Mouse (Mus musculus): ENCODE data around the gene Il22ra1. TPM values are rescaled to one million over a fixed set of nuclear protein-coding genes. Genes with fewer than 3 reads are reported as not detected.

Gene Il22ra1
- polyA plus RNA-seq, 1 experiment from 2014 or later: 0.33 TPM

DNA sequence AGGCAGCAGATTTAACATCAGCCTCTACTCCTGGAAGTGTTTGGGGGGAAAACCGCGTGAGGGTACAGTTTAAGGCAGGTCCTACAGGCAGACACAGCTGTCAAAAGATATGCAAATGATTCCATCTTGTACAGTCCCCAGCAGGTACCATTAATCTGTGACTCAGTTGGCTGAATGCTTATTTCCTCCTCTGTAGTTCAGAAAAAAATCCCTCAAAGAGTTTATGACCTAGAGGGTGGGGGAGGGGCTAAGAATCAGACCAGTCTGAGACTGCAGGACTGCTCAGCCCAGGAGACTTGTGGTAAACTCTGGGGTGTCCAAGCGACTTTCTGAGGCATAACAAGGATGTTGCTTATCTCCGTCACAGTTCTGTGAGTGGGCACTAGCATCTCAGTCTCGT, 10.3 kb downstream of the Il22ra1 start:
- WGBS: 65% methylated on average over 5 of the region's 5 CpGs

DNA sequence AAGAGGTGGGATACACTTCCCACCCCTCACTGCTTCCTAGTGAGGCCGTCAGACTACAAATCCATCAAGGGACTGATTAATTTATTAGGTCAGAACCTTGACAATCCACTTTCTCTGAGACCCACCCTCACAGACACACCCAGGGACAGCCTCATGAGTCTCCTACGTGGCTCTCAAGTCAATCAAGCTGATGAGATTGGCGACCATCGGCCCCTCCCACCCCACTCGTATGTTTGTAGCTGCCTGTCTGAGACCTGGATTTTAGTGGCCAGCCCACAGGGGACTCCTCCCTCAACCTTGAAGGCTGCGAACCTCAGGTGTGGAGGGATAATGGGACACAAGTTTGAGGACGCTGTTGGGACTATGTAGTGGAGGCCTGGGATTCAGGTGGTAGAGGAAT, 11.2 kb downstream of the Il22ra1 start:
- no peak for ATAC-seq (ENCODE audit: low read depth)

More for the DNA sequence above, 10.3 kb downstream of the Il22ra1 start:
- no peak overlapping the region for H3K27ac ChIP-seq (replicated peaks; ENCODE audit: low read depth, low read length)
- no peaks in the 10 kb centered on the region for H3K4me1 ChIP-seq (ENCODE audit: control insufficient read depth, insufficient read depth, low read length)
- no peak overlapping the region for H3K9ac ChIP-seq (ENCODE audit: low read depth, low read length)
- ATAC-seq (ENCODE audit: low read depth): no peak
- no peak for DNase-seq (ENCODE audit: low spot score)
- H3K36me3 ChIP-seq (ENCODE audit: control insufficient read depth, insufficient read depth, low read length): no peaks in the 10 kb centered on the region
- no peak overlapping the region for H3K4me2 ChIP-seq (ENCODE audit: low read depth, low read length)
- peaks cover 6% of the 10 kb centered on the region; the same call in 1 of the 2 replicates for H3K9me3 ChIP-seq (ENCODE audit: control insufficient read depth, low read length)
- no peaks in the 10 kb centered on the region for H3K27me3 ChIP-seq (replicated peaks; ENCODE audit: control insufficient read depth, insufficient read depth, low read length)
- no peak overlapping the region for H3K4me3 ChIP-seq (ENCODE audit: low read depth, low read length)

DNA sequence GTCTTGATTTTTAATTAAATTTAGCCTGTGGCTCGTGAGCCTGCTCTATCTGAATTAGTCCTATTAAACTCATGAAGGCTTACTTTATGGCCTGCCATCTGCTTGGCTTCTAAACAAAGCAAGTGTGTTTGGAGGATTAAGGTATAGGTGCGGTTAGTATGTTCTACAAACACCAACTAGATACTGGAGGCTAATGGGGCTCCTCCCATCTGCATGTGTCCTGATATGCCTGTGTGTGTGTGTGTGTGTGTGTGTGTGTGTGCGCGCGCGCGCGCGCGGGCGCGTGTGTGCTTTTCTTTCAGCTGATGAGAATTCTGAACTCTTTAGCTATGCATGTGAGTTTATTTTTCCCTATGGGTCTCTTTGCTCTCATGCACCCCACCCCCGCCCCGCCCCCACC, 11.7 kb downstream of the Il22ra1 start:
- no peak overlapping the region for H3K9ac ChIP-seq (ENCODE audit: low read depth, low read length)
- H3K27ac ChIP-seq (replicated peaks; ENCODE audit: low read depth, low read length): no peak overlapping the region
- H3K27me3 ChIP-seq (replicated peaks; ENCODE audit: control insufficient read depth, insufficient read depth, low read length): no peaks in the 10 kb centered on the region
- H3K36me3 ChIP-seq (ENCODE audit: control insufficient read depth, insufficient read depth, low read length): no peaks in the 10 kb centered on the region
- 0 out of 2 replicates have a peak, but pooled peaks cover 1% of the 10 kb centered on the region for H3K9me3 ChIP-seq (ENCODE audit: control insufficient read depth, low read length)
- no peaks in the 10 kb centered on the region for H3K4me1 ChIP-seq (ENCODE audit: control insufficient read depth, insufficient read depth, low read length)
- H3K4me2 ChIP-seq (ENCODE audit: low read depth, low read length): no peak overlapping the region
- no peak for DNase-seq (ENCODE audit: low spot score)
- ATAC-seq (ENCODE audit: low read depth): no peak
- H3K4me3 ChIP-seq (ENCODE audit: low read depth, low read length): no peak overlapping the region
- WGBS: 92% methylated on average over 14 of the region's 14 CpGs

More for the DNA sequence above, 11.2 kb downstream of the Il22ra1 start:
- Histone ChIP-seq H3K9me3 (ENCODE audit: control insufficient read depth, low read length) (peaks cover 6% of the 10 kb centered on the region; the same call in 1 of the 2 replicates), H3K4me1 (ENCODE audit: control insufficient read depth, insufficient read depth, low read length) (no peaks in the 10 kb centered on the region), H3K9ac (ENCODE audit: low read depth, low read length) (no peak overlapping the region), H3K4me3 (ENCODE audit: low read depth, low read length) (no peak overlapping the region), H3K27ac (replicated peaks; ENCODE audit: low read depth, low read length) (no peak overlapping the region), H3K4me2 (ENCODE audit: low read depth, low read length) (no peak overlapping the region), H3K36me3 (ENCODE audit: control insufficient read depth, insufficient read depth, low read length) (no peaks in the 10 kb centered on the region), H3K27me3 (replicated peaks; ENCODE audit: control insufficient read depth, insufficient read depth, low read length) (no peaks in the 10 kb centered on the region)
- DNase-seq (ENCODE audit: low spot score): no peak
- WGBS: 64% methylated on average over 7 of the region's 7 CpGs

DNA sequence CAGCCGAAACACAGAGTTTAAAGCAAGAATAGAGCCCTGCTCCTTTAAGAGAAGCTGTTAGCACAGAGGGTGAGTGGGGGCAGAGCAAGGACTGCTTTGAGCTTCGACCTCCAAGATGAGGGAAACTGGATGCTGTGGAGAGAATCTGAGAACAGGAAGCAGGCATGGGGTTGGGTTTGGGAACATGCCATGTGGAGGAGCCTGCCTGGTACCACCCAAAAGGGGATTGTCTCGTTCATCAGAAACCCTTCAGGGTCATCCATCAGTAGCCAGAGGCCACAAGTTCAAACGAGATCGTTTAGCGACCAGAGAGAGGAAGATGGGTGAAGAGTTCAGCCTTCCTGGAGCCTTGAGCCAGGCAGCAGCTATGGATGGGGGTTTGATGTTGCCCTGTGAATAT, 15.5 kb downstream of the Il22ra1 start:
- DNase-seq (ENCODE audit: low spot score) (no peak), ATAC-seq (ENCODE audit: low read depth) (no peak)
- Histone ChIP-seq H3K4me1 (ENCODE audit: control insufficient read depth, insufficient read depth, low read length) (no peaks in the 10 kb centered on the region), H3K9ac (ENCODE audit: low read depth, low read length) (no peak overlapping the region), H3K4me2 (ENCODE audit: low read depth, low read length) (no peak overlapping the region), H3K27me3 (replicated peaks; ENCODE audit: control insufficient read depth, insufficient read depth, low read length) (no peaks in the 10 kb centered on the region), H3K27ac (replicated peaks; ENCODE audit: low read depth, low read length) (no peak overlapping the region), H3K36me3 (ENCODE audit: control insufficient read depth, insufficient read depth, low read length) (no peaks in the 10 kb centered on the region), H3K9me3 (ENCODE audit: control insufficient read depth, low read length) (no peaks in the 10 kb centered on the region), H3K4me3 (ENCODE audit: low read depth, low read length) (no peak overlapping the region)
- WGBS: 35% methylated on average over 6 of the region's 6 CpGs

DNA sequence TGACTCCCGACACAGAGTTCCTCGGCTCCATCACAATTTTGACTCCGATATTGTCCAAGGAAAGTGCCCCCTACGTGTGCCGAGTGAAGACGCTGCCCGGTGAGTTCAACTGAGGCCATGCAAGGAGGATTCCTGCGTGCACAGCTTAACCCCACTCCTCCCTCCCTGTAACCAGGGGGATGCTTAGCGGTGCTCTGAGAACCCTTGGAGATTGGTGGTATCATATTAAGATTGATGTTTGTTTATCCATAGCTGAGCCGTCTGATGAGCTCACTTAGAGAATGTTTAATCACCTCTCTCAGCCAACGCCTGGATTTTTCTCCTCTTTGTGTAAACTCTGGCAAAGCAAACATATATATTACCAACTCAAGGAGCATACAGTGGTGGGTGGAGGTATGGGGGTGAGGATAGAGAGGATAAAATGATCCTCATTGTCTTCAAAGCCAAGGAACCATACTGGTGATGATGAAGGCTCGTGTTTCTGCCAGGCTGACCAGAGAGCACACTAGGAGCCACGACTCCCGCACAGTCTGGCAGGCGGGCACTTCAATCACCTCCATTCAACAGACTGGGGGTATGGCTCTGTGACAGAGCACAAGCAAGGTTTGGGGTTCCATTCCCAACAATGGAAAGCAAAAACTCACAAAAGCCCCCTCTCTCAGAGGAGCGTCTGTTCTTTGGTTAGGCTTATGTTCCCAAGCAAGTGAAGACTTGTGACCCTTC, 16.9 kb downstream of the Il22ra1 start:
- Histone ChIP-seq H3K4me1 (ENCODE audit: control insufficient read depth, insufficient read depth, low read length) (no peaks in the 10 kb centered on the region), H3K36me3 (ENCODE audit: control insufficient read depth, insufficient read depth, low read length) (no peaks in the 10 kb centered on the region), H3K9ac (ENCODE audit: low read depth, low read length) (no peak overlapping the region), H3K4me2 (ENCODE audit: low read depth, low read length) (no peak overlapping the region), H3K27ac (replicated peaks; ENCODE audit: low read depth, low read length) (no peak overlapping the region), H3K27me3 (replicated peaks; ENCODE audit: control insufficient read depth, insufficient read depth, low read length) (no peaks in the 10 kb centered on the region), H3K4me3 (ENCODE audit: low read depth, low read length) (no peak overlapping the region), H3K9me3 (ENCODE audit: control insufficient read depth, low read length) (no peaks in the 10 kb centered on the region)
- peak; percentile 63 for DNase-seq (ENCODE audit: low spot score)
- ATAC-seq (ENCODE audit: low read depth): peak; percentile 53
- WGBS: 56% methylated on average over 16 of the region's 16 CpGs

DNA sequence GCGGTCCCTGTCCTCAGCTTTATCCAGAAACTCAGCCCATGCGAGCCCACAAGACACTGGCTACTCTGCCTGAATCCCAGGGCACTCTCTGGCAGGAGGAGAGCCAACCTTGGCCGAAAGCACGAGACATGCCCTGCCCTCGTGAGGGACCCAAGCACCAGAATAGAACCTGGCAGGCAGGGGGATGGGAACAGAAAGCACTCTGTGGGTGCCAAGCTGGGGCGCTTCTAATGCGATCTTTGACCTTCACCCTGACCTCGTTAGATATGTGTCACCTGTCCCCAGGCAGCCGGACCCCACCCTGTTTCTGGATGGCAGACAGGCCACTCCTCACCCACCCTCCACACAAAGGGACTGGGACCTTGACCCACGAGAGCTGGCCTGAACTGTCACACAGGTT, 17.6 kb downstream of the Il22ra1 start:
- no peak overlapping the region for H3K27ac ChIP-seq (replicated peaks; ENCODE audit: low read depth, low read length)
- H3K4me3 ChIP-seq (ENCODE audit: low read depth, low read length): no peak overlapping the region
- ATAC-seq (ENCODE audit: low read depth) (no peak), DNase-seq (ENCODE audit: low spot score) (no peak)
- no peaks in the 10 kb centered on the region for H3K36me3 ChIP-seq (ENCODE audit: control insufficient read depth, insufficient read depth, low read length)
- H3K9me3 ChIP-seq (ENCODE audit: control insufficient read depth, low read length): no peaks in the 10 kb centered on the region
- H3K4me2 ChIP-seq (ENCODE audit: low read depth, low read length): no peak overlapping the region
- 72% methylated on average over 10 of the region's 10 CpGs for WGBS
- H3K27me3 ChIP-seq (replicated peaks; ENCODE audit: control insufficient read depth, insufficient read depth, low read length): no peaks in the 10 kb centered on the region
- H3K9ac ChIP-seq (ENCODE audit: low read depth, low read length): no peak overlapping the region
- no peaks in the 10 kb centered on the region for H3K4me1 ChIP-seq (ENCODE audit: control insufficient read depth, insufficient read depth, low read length)

DNA sequence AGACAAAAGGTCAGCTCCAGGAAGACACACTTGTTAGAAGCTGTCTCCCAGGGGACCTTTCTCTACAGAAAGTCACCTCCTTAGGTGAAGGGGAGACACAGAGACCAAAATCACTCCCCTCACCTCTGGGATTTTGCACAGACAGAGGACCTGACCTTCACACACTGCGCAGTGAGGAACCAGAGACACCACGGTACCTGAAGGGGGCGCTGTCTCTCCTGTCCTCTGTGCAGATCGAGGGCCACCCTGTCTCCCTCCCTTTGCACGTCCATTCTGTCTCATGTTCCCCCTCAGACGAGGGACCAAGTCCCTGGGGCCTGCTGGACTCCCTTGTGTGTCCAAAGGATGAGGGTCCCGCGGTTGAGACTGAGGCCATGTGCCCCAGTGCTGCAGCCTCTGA, 22.9 kb downstream of the Il22ra1 start:
- no peaks in the 10 kb centered on the region for H3K4me1 ChIP-seq (ENCODE audit: control insufficient read depth, insufficient read depth, low read length)
- H3K4me2 ChIP-seq (ENCODE audit: low read depth, low read length): no peak overlapping the region
- whole genome bisulfite sequencing: 74% methylated on average over 8 of the region's 8 CpGs
- no peaks in the 10 kb centered on the region for H3K36me3 ChIP-seq (ENCODE audit: control insufficient read depth, insufficient read depth, low read length)
- no peaks in the 10 kb centered on the region for H3K27me3 ChIP-seq (replicated peaks; ENCODE audit: control insufficient read depth, insufficient read depth, low read length)
- H3K9ac ChIP-seq (ENCODE audit: low read depth, low read length): no peak overlapping the region
- no peak for DNase-seq (ENCODE audit: low spot score)
- H3K9me3 ChIP-seq (ENCODE audit: control insufficient read depth, low read length): peaks cover 12% of the 10 kb centered on the region; the same call in 1 of the 2 replicates
- H3K27ac ChIP-seq (replicated peaks; ENCODE audit: low read depth, low read length): no peak overlapping the region
- no peak overlapping the region for H3K4me3 ChIP-seq (ENCODE audit: low read depth, low read length)
- no peak for ATAC-seq (ENCODE audit: low read depth)

DNA sequence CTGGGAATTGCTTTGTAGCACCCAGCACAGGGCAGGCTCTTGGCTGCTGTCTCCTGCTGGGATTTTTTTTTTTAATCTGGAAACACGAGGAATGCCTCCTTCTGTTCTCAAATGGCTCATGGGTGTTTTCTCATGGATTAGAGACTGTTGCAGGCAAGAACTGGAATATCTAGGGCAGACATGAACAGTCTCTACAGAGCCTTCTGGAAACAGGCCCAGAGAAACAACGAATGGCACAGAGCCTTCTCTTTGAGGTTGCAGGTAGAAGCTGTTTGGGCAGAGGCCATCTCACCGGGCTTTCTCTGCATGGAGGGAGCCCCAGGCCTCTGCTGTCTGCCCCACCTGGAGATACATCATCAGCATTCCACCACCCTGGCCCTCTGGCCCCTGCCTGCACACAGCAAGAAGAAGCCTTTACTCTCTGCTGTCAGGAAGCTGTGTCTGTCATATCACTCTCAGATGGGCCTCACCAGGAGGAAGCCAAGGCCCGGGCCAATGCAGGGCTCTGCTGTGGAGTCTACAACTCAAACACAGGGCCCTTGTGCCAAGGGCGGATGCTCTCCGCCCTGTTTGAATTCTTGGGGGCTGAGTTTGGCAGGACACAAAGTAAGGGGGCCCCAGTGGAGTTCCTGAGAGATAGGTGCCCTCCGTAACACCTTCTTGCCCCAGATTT, 24.3 kb downstream of the Il22ra1 start:
- no peaks in the 10 kb centered on the region for H3K36me3 ChIP-seq (ENCODE audit: control insufficient read depth, insufficient read depth, low read length)
- H3K9me3 ChIP-seq (ENCODE audit: control insufficient read depth, low read length): peaks cover 12% of the 10 kb centered on the region; the same call in 1 of the 2 replicates
- no peak overlapping the region for H3K4me2 ChIP-seq (ENCODE audit: low read depth, low read length)
- no peak for ATAC-seq (ENCODE audit: low read depth)
- no peaks in the 10 kb centered on the region for H3K27me3 ChIP-seq (replicated peaks; ENCODE audit: control insufficient read depth, insufficient read depth, low read length)
- no peak overlapping the region for H3K27ac ChIP-seq (replicated peaks; ENCODE audit: low read depth, low read length)
- no peak overlapping the region for H3K4me3 ChIP-seq (ENCODE audit: low read depth, low read length)
- no peak for DNase-seq (ENCODE audit: low spot score)
- no peaks in the 10 kb centered on the region for H3K4me1 ChIP-seq (ENCODE audit: control insufficient read depth, insufficient read depth, low read length)
- no peak overlapping the region for H3K9ac ChIP-seq (ENCODE audit: low read depth, low read length)
- 70% methylated on average over 7 of the region's 7 CpGs for WGBS

All from embryonic facial prominence, embryonic 14.5 days (tissue).